Mouse (Mus musculus): ENCODE data around the gene Chpf.
A peak's percentile ranks its signal among the peaks of the same experiment; 100 is the strongest.

Chpf gene

GRCm38 (mm10) chr1:75442171-75442570 lies 36.9 kb downstream of the Chpf start:
- no peak for DNase-seq (ENCODE audit: low read depth, low spot score)

- no peak for DNase-seq (ENCODE audit: low read depth, low spot score)
These were observed 37.6 kb downstream of the Chpf start for GRCm38 (mm10) chr1:75441471-75441996.

- DNase-seq (ENCODE audit: low read depth, low spot score): no peak
These were observed 38.4 kb downstream of the Chpf start for GRCm38 (mm10) chr1:75440661-75441060.

- DNase-seq (ENCODE audit: low read depth, low spot score): no peak
These were observed 40.3 kb downstream of the Chpf start for GRCm38 (mm10) chr1:75438782-75439181.

GRCm38 (mm10) chr1:75435475-75436328 lies 43.4 kb downstream of the Chpf start, which contains the start of gene Gmppa:
Gmppa (plus strand) TSS chr1:75435930.
- peak; percentile 93 for DNase-seq (ENCODE audit: low read depth, low spot score)

GRCm38 (mm10) chr1:75425796-75426471 lies 53.2 kb downstream of the Chpf start:
- DNase-seq (ENCODE audit: low read depth, low spot score): peak; percentile 87
